Mouse (Mus musculus): ENCODE results near the gene Gab1. TPM values are rescaled to one million over a fixed set of nuclear protein-coding genes. Genes with fewer than 3 reads are reported as not detected.

Gab1 gene
- polyA plus RNA-seq, 1 experiment from 2014 or later: 25.6 TPM

GRCm38 (mm10) chr8:80899364-80899763 lies 19.0 kb upstream of the Gab1 start:
- Histone ChIP-seq H3K4me1 (peaks cover 18% of the 10 kb centered on the region), H3K4me2 (no peak overlapping the region), H3K9me3 (no peaks in the 10 kb centered on the region), H3K4me3 (no peak overlapping the region), H3K27me3 (no peaks in the 10 kb centered on the region), H3K27ac (no peak overlapping the region), H3K36me3 (no peaks in the 10 kb centered on the region), H3K9ac (no peak overlapping the region)
- no peak for ATAC-seq (ENCODE audit: insufficient number of reproducible peaks, low FRiP score, low TSS enrichment, low read depth)

GRCm38 (mm10) chr8:80896026-80896425 lies 15.7 kb upstream of the Gab1 start:
- Histone ChIP-seq H3K4me3 (no peak overlapping the region), H3K4me2 (peak overlapping the region; percentile 34; the same call in 1 of the 2 replicates), H3K4me1 (peaks cover 18% of the 10 kb centered on the region), H3K27me3 (no peaks in the 10 kb centered on the region), H3K9me3 (no peaks in the 10 kb centered on the region), H3K27ac (peak overlapping the region; percentile 74), H3K36me3 (no peaks in the 10 kb centered on the region), H3K9ac (no peak overlapping the region)
- WGBS: 44% methylated on average over 5 of the region's 5 CpGs
- ATAC-seq (ENCODE audit: insufficient number of reproducible peaks, low FRiP score, low TSS enrichment, low read depth): no peak

GRCm38 (mm10) chr8:80895397-80895796 lies 15.1 kb upstream of the Gab1 start:
- WGBS: 5% methylated on average over 6 of the region's 6 CpGs
- no peaks in the 10 kb centered on the region for H3K9me3 ChIP-seq
- no peak for ATAC-seq (ENCODE audit: insufficient number of reproducible peaks, low FRiP score, low TSS enrichment, low read depth)
- no peak overlapping the region for H3K9ac ChIP-seq
- peak overlapping the region; percentile 74 for H3K27ac ChIP-seq
- H3K4me3 ChIP-seq: peak overlapping the region; percentile 17
- H3K4me2 ChIP-seq: peak overlapping the region; percentile 34
- no peaks in the 10 kb centered on the region for H3K27me3 ChIP-seq
- H3K4me1 ChIP-seq: peaks cover 18% of the 10 kb centered on the region
- H3K36me3 ChIP-seq: no peaks in the 10 kb centered on the region

- Histone ChIP-seq H3K9ac (no peak overlapping the region), H3K36me3 (no peaks in the 10 kb centered on the region), H3K27ac (no peak overlapping the region; the same call in 1 of the 2 replicates), H3K27me3 (no peaks in the 10 kb centered on the region), H3K9me3 (no peaks in the 10 kb centered on the region), H3K4me1 (peaks cover 18% of the 10 kb centered on the region), H3K4me2 (no peak overlapping the region), H3K4me3 (no peak overlapping the region)
- WGBS: 84% methylated on average over 3 of the region's 3 CpGs
- ATAC-seq (ENCODE audit: insufficient number of reproducible peaks, low FRiP score, low TSS enrichment, low read depth): no peak
Observed at GRCm38 (mm10) chr8:80894528-80894927, 14.2 kb upstream of the Gab1 start.

GRCm38 (mm10) chr8:80879426-80880195 lies 708 bp downstream of the Gab1 start:
- H3K9me3 ChIP-seq: no peaks in the 10 kb centered on the region
- H3K27me3 ChIP-seq: no peaks in the 10 kb centered on the region
- H3K27ac ChIP-seq: peak overlapping the region; percentile 99
- peak overlapping the region; percentile 75 for H3K4me3 ChIP-seq
- WGBS: under 1% methylated on average over 90 of the region's 90 CpGs
- H3K9ac ChIP-seq: peak overlapping the region; percentile 82
- peak overlapping the region; percentile 55 for H3K4me2 ChIP-seq
- ATAC-seq (ENCODE audit: insufficient number of reproducible peaks, low FRiP score, low TSS enrichment, low read depth): no peak
- H3K4me1 ChIP-seq: peaks cover 15% of the 10 kb centered on the region; the same call in 1 of the 2 replicates
- H3K36me3 ChIP-seq: no peaks in the 10 kb centered on the region

GRCm38 (mm10) chr8:80878801-80879425 lies 1.4 kb downstream of the Gab1 start:
- Histone ChIP-seq H3K4me1 (peaks cover 21% of the 10 kb centered on the region; the same call in 1 of the 2 replicates), H3K36me3 (no peaks in the 10 kb centered on the region), H3K27ac (peak overlapping the region; percentile 99), H3K27me3 (no peaks in the 10 kb centered on the region), H3K4me2 (peak overlapping the region; percentile 55), H3K9me3 (no peaks in the 10 kb centered on the region), H3K4me3 (peak overlapping the region; percentile 75), H3K9ac (peak overlapping the region; percentile 82)
- WGBS: under 1% methylated on average over 26 of the region's 26 CpGs
- no peak for ATAC-seq (ENCODE audit: insufficient number of reproducible peaks, low FRiP score, low TSS enrichment, low read depth)

- H3K27ac ChIP-seq: peak overlapping the region; percentile 99; the same call in 1 of the 2 replicates
- H3K27me3 ChIP-seq: no peaks in the 10 kb centered on the region
- no peak for ATAC-seq (ENCODE audit: insufficient number of reproducible peaks, low FRiP score, low TSS enrichment, low read depth)
- peak overlapping the region; percentile 55 for H3K4me2 ChIP-seq
- H3K9me3 ChIP-seq: no peaks in the 10 kb centered on the region
- H3K4me3 ChIP-seq: peak overlapping the region; percentile 75
- H3K9ac ChIP-seq: peak overlapping the region; percentile 82
- 24% methylated on average over 9 of the region's 9 CpGs for WGBS
- H3K4me1 ChIP-seq: peaks cover 25% of the 10 kb centered on the region; the same call in 1 of the 2 replicates
- H3K36me3 ChIP-seq: no peaks in the 10 kb centered on the region
Observed at GRCm38 (mm10) chr8:80878146-80878545, 2.2 kb downstream of the Gab1 start.

- Histone ChIP-seq H3K4me2 (no peak overlapping the region), H3K4me1 (peaks cover 44% of the 10 kb centered on the region), H3K27ac (no peak overlapping the region), H3K9ac (no peak overlapping the region), H3K36me3 (no peaks in the 10 kb centered on the region), H3K9me3 (no peaks in the 10 kb centered on the region), H3K27me3 (no peaks in the 10 kb centered on the region), H3K4me3 (no peak overlapping the region)
- 93% methylated on average over 6 of the region's 6 CpGs for WGBS
- no peak for ATAC-seq (ENCODE audit: insufficient number of reproducible peaks, low FRiP score, low TSS enrichment, low read depth)
Observed at GRCm38 (mm10) chr8:80875537-80875936, 4.8 kb downstream of the Gab1 start.

- H3K4me1 ChIP-seq: peaks cover 59% of the 10 kb centered on the region
- no peaks in the 10 kb centered on the region for H3K36me3 ChIP-seq
- H3K27me3 ChIP-seq: no peaks in the 10 kb centered on the region
- WGBS: 66% methylated on average over 10 of the region's 10 CpGs
- H3K9me3 ChIP-seq: no peaks in the 10 kb centered on the region
- H3K9ac ChIP-seq: no peak overlapping the region
- no peak overlapping the region for H3K4me2 ChIP-seq
- no peak overlapping the region for H3K27ac ChIP-seq
- no peak overlapping the region for H3K4me3 ChIP-seq
- ATAC-seq (ENCODE audit: insufficient number of reproducible peaks, low FRiP score, low TSS enrichment, low read depth): no peak
Observed at GRCm38 (mm10) chr8:80873723-80874427, 6.4 kb downstream of the Gab1 start.

GRCm38 (mm10) chr8:80872688-80873087 lies 7.6 kb downstream of the Gab1 start:
- Histone ChIP-seq H3K27ac (no peak overlapping the region; the same call in 1 of the 2 replicates), H3K4me2 (no peak overlapping the region), H3K9ac (no peak overlapping the region), H3K4me3 (no peak overlapping the region), H3K9me3 (no peaks in the 10 kb centered on the region), H3K27me3 (no peaks in the 10 kb centered on the region), H3K36me3 (no peaks in the 10 kb centered on the region), H3K4me1 (peaks cover 63% of the 10 kb centered on the region)
- WGBS: 46% methylated on average over 4 of the region's 4 CpGs
- no peak for ATAC-seq (ENCODE audit: insufficient number of reproducible peaks, low FRiP score, low TSS enrichment, low read depth)

- Histone ChIP-seq H3K4me1 (peaks cover 63% of the 10 kb centered on the region), H3K27ac (peak overlapping the region; percentile 81; the same call in 1 of the 2 replicates), H3K36me3 (no peaks in the 10 kb centered on the region), H3K27me3 (no peaks in the 10 kb centered on the region), H3K4me3 (no peak overlapping the region), H3K9ac (no peak overlapping the region), H3K9me3 (no peaks in the 10 kb centered on the region), H3K4me2 (no peak overlapping the region)
- WGBS: 72% methylated on average over 6 of the region's 6 CpGs
- ATAC-seq (ENCODE audit: insufficient number of reproducible peaks, low FRiP score, low TSS enrichment, low read depth): no peak
Observed at GRCm38 (mm10) chr8:80871400-80871799, 8.9 kb downstream of the Gab1 start.

Data from limb, embryonic 15.5 days (tissue).